Mouse (Mus musculus): ENCODE data around the gene Rtn1. TPM values are rescaled to one million over a fixed set of nuclear protein-coding genes. Genes with fewer than 3 reads are reported as not detected.

The Rtn1 gene
- 0.93 TPM for polyA plus RNA-seq (2014; fragmentation: Illumina TruSeq; extraction: RNeasy Lipid Tissue Mini Kit (QIAGEN cat#74804); ENCODE audit: low read depth, low replicate concordance)

GRCm38 (mm10) chr12:72408954-72409353, at the start of gene Rtn1:
Gene Rtn1, minus strand, starts transcription at chr12:72409054.

DNA sequence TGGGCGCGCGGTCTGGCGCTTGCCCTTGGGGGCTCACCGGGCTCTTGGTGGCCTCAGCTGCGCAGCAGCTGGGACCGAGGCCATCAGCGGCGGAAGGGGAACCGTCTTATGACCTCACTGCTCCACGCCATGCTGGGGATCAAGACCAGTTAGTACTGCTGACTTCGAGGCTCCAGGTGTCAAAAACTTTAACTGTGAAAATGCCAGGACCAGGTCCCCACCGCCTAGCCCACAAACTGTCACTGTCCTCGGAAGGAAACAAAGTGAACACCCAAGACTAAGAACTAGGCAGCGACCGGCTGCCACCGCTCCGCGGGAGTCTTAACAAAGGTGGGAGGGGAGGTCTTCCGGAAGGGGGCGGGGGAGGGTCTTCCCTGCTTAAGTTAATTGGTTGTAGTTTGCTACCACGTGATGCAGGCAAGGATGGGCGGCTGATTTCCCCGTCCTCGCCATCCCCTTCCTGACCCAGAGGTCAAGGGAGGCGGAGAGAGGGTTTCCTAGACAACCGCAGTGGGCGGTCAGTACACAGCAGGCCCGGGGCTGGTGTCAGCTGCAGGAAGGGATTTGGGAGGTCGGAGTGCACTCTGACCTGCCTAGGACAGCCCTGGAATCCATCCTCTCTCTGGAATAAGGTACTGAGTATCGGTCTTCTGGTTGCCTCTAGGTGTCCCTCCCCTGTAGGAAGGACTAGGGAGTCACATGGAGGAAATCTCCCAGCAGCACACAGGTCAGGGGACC, 33.2 kb upstream of the Rtn1 start, which contains the start of gene Lrrc9:
Gene Lrrc9, plus strand, starts transcription at position 28 of the 738 bp plus-strand sequence.

GRCm38 (mm10) chr12:72184929-72185328, 223.9 kb downstream of the Rtn1 start, which contains the start of gene Ccdc175:
Gene Ccdc175, minus strand, starts transcription at chr12:72185029.

Other genes starting within 250 kb of the Rtn1 start
- not detected for gene Ccdc175, start 224.0 kb downstream of the Rtn1 start, polyA plus RNA-seq (2014; fragmentation: Illumina TruSeq; extraction: RNeasy Lipid Tissue Mini Kit (QIAGEN cat#74804); ENCODE audit: low read depth, low replicate concordance)
- 0.13 TPM for gene Lrrc9, start 32.8 kb upstream of the Rtn1 start, polyA plus RNA-seq (2014; fragmentation: Illumina TruSeq; extraction: RNeasy Lipid Tissue Mini Kit (QIAGEN cat#74804); ENCODE audit: low read depth, low replicate concordance)
- gene Pcnx4, start 127.3 kb upstream of the Rtn1 start, polyA plus RNA-seq (2014; fragmentation: Illumina TruSeq; extraction: RNeasy Lipid Tissue Mini Kit (QIAGEN cat#74804); ENCODE audit: low read depth, low replicate concordance), result 3.6 TPM
- gene Gm4756, start 240.6 kb upstream of the Rtn1 start, polyA plus RNA-seq (2014; fragmentation: Illumina TruSeq; extraction: RNeasy Lipid Tissue Mini Kit (QIAGEN cat#74804); ENCODE audit: low read depth, low replicate concordance), result 151 TPM

Measured in liver, adult 10 weeks (tissue).